Mouse (Mus musculus) hematopoietic stem cell, adult 5-6 weeks (primary cell): ENCODE data around the gene Mylk. TPM values are rescaled to one million over a fixed set of nuclear protein-coding genes. Genes with fewer than 3 reads are reported as not detected.
A peak's percentile ranks its signal among the peaks of the same experiment; 100 is the strongest.
"Not testable (repeated sequence)": the region's sequence is repeated elsewhere in the genome, so short reads cannot be mapped to it uniquely, and the experiment has no call there.

ENCODE experiments used
- ATAC-seq, 2 experiments: fragments of 125-278 bp in 1 of 2; replicated peaks in 1 of 2; 2 replicates each; pipeline ENCODE4 v1.8.0; 2016 to 2017; ENCODE audit warnings: inconsistent platforms in 2 of 2, mild to moderate bottlenecking in 2 of 2, moderate number of reproducible peaks in 2 of 2, low read depth in 1 of 2, moderate TSS enrichment in 1 of 2; ENCODE audit not compliant: low FRiP score in 2 of 2, poor library complexity in 2 of 2, severe bottlenecking in 2 of 2, insufficient read depth in 1 of 2, low TSS enrichment in 1 of 2
- total RNA-seq: library from RNA; stranded (forward); fragments of 172-1452, 232-1000 nt; gene quantifications from 2 replicates; pipeline ENCODE4 v1.2.3, GENCODE M21; 2017

Mylk gene
- total RNA-seq = 21.1 and 22.6 TPM in 2 replicates

- peak; percentile 42 to 71 for ATAC-seq
These were observed at the start of gene Mylk for GRCm38 (mm10) chr16:34745065-34745585. Gene Mylk (plus strand): TSS chr16:34745210.

DNA sequence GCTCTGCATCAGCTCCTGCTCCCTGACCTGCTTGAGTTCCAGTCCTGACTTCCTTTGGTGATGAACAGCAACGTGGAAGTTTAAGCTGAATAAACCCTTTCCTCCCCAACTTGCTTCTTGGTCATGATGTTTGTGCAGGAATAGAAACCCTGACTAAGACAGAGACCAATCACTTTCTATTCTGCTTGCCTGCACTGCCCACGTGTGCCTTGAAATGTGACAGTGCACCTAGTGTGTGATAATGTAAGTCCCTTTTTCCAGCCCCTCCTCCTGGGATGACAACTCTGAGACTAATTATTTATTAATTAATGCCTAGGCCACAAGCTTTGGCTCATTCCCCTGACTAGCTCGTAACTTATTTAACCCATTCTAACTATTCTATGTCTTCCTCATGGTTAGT lies 46.3 kb upstream of the Mylk start:
- not testable (repeated sequence) for ATAC-seq

DNA sequence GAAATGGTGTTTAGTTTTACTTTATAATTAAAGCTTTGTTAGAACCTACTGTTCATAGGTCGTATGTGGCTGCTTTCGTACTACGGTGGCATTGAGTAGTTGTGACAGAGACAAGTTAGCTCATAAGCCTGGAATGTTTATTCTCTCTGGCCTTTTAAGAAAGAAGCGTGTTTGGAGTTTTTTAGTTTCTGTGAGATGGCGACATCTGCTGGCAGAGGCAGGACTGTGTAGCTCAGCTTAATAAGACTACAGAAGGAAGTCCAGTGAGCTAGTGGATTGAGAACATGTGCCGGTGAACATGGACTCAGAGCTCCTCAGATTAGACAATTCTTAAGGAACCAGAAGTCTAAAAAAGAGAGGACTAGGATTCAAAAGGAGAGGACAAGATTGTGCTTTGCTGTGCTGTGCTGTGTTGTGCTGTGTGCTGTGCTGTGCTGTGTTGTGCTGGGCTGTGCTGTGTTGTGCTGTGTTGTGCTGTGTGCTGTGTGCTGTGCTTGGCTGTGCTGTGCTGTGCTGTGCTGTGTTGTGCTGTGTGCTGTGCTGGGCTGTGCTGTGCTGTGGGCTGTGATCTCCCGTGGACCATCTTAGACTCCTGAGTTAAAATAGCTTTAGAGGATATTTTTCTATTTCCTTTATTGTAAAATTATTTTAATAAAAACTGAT lies 44.7 kb upstream of the Mylk start:
- ATAC-seq = peak; percentile 76 to 77

- ATAC-seq = no peak
These were observed 44.2 kb upstream of the Mylk start for GRCm38 (mm10) chr16:34700828-34701216.

- no peak for ATAC-seq
These were observed 39.0 kb upstream of the Mylk start for GRCm38 (mm10) chr16:34706019-34706418.

- ATAC-seq = no peak
These were observed 38.5 kb upstream of the Mylk start for GRCm38 (mm10) chr16:34706487-34706946.

DNA sequence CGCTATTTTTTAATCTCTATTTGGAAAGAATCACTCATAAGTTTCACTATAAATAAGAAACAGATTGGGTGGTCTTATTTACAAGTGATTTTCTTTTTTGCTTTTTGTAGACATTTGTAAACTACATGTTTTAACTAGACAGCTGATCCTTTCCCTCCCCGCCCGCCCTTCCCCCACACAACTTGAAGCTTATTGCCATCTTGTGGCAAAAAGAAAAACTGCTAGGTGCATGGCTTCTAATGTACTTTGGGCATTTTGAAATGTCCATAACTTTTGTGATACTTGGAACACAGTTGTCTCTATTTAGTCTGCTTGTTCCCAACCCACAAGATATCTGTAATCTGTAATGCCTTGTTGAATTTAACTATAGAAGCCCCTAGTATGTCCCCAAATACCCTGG lies 33.5 kb upstream of the Mylk start:
- no peak for ATAC-seq

DNA sequence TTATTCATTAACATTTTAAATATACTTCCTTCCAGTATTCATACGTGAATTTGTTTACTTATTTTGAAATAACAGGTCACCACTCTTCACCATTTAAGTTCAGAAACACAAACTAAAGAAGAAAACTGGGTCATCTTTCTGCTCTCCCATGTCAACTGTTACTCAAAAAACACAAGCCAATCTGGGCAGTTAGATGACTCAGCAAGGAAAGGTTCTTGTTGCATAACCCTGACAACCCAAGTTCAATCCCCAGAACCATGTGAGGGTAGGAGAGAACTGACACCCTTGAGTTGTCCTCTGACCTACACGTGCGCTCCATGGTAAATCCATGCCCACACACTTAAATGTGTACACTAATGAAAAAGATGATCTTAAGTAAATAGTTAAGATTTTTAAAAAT lies 19.9 kb upstream of the Mylk start:
- no peak for ATAC-seq

- not testable (repeated sequence) for ATAC-seq
These were observed 16.4 kb upstream of the Mylk start for GRCm38 (mm10) chr16:34728610-34729009.

DNA sequence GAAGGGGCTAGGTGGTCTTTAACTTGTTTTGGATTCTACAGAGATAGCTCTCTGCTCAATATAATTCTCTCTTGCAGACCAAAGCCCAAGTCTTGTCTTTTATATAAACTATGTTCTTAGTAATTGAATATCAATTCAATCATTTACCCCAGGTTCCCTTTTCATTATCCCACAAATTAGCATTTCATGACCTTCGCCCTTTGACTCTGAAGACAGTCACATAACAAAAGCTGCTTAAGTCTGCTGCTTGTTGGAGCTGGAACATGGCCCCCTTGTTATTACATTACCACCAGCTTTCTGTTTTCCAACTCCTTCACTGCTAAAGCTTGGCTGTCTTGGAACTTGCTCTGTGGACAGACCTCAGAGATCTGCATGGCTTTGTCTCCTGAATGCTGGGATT lies 15.6 kb upstream of the Mylk start:
- no peak for ATAC-seq

- ATAC-seq = peak; percentile 49 to 74; a peak in 3 of 4 replicates
These were observed 6.3 kb upstream of the Mylk start for GRCm38 (mm10) chr16:34738656-34739233.

DNA sequence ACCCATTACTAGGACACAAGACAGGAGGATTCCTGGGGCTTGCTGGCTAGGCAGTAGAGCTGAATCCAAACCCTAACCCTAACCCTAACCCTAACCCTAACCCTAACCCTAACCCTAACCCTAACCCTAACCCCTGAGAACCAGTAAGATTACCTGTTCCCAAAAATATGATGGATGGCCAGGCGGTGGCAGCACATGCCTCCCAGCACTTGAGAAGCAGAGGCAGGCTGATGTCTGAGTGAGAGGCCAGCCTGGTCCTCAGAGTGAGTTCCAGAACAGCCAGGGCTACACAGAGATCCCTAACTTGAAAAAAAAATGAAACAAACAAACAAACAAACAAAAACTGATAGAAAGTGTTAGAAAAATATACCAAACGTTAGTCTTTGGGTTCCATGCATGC lies 2.1 kb upstream of the Mylk start:
- no peak for ATAC-seq

GRCm38 (mm10) chr16:34748081-34748720 lies 3.2 kb downstream of the Mylk start:
- no peak for ATAC-seq

DNA sequence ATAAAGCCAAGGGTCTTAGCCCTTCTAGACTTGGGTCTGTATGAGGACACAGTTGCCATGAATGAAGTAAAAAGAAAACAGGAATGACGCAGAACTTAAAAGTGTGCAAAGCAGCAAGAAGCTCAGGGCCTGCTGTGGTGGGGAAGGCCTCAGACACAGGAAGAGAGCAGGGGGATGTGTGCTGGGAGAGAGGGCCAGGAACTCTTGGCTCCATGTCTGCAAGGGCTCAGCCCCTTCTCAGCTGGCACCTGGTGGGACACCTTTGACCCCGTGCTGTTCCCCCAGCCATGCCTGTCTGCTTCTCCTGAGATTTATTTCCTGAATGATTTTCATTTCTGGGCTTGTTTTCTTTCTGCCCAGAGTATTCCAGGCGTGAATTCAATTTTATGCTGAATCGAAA lies 4.5 kb downstream of the Mylk start:
- no peak for ATAC-seq

GRCm38 (mm10) chr16:34752026-34752425 lies 7.0 kb downstream of the Mylk start:
- ATAC-seq = no peak

- peak; percentile 12 to 66; a peak in 2 of 4 replicates for ATAC-seq
These were observed 8.0 kb downstream of the Mylk start for GRCm38 (mm10) chr16:34752977-34753376.

DNA sequence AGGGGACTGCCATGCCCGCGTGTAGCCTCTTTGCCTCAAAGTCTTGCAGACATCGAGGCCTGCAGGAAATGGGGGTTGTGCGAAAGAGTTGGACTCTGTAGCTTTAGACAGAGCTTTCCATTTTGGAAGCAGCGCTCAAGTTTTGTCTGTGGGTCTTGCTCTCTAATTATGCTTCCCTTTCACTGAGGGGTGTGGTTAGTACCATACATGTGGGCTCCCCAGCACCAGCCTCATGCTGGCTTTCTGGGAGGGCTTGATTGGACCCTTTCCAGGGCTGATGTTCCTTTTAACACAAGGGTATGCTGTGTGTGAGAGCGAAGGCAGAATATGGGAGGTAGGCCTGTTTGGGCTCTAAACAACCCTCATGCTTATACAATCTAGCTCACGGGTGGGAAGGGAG lies 12.0 kb downstream of the Mylk start:
- no peak for ATAC-seq

DNA sequence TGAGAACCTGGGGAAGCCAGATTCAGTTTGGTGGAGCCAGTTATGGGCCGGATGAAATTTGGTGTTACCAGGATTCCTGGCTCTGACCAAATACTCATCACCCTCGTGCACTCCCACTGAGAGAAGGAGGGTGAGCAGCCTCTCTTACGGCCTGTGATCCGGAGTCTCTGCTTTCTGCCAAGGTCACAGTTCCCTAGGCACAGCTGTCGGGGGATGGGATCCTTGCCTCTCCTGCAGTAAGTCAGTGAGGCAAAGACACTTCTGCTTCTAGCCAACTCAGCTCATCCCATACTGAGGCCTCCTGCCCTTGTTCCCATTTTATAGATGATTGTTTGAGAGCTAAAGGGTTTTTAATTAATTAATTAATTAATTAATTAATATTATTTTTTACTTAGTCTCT lies 13.2 kb downstream of the Mylk start:
- ATAC-seq = no peak
